Mouse (Mus musculus): ENCODE data around the gene Kcnk4. TPM values are rescaled to one million over a fixed set of nuclear protein-coding genes. Genes with fewer than 3 reads are reported as not detected.

The Kcnk4 gene
- polyA plus RNA-seq, 1 experiment from 2014 or later = 0.46 TPM

- Histone ChIP-seq H3K27ac (no peak overlapping the region), H3K4me2 (ENCODE audit: low read length) (no peak overlapping the region), H3K9me3 (replicated peaks; ENCODE audit: low read length) (peaks cover 5% of the 10 kb centered on the region; the same call in 1 of the 2 replicates), H3K27me3 (ENCODE audit: insufficient read depth, low read length) (no peaks in the 10 kb centered on the region), H3K4me3 (replicated peaks; ENCODE audit: low read depth, low read length) (no peak overlapping the region), H3K36me3 (ENCODE audit: insufficient read depth, low read length) (no peaks in the 10 kb centered on the region), H3K4me1 (replicated peaks; ENCODE audit: insufficient read depth, low read length) (no peaks in the 10 kb centered on the region), H3K9ac (ENCODE audit: low read depth, low read length) (no peak overlapping the region)
- DNase-seq (ENCODE audit: low spot score) (no peak), ATAC-seq (replicated peaks; ENCODE audit: low FRiP score, low read depth) (no peak)
- WGBS = 83% methylated on average over 4 of the region's 4 CpGs
- no peak for TF ChIP-seq CTCF (IDR thresholded peaks at IDR 0.05; ENCODE audit: low read depth)
These were observed 56.4 kb downstream of the Kcnk4 start for GRCm38 (mm10) chr19:6877965-6878364.

GRCm38 (mm10) chr19:6876799-6877198 lies 57.5 kb downstream of the Kcnk4 start:
- Histone ChIP-seq H3K4me2 (ENCODE audit: low read length) (no peak overlapping the region), H3K27me3 (ENCODE audit: insufficient read depth, low read length) (no peaks in the 10 kb centered on the region), H3K4me3 (replicated peaks; ENCODE audit: low read depth, low read length) (no peak overlapping the region), H3K4me1 (replicated peaks; ENCODE audit: insufficient read depth, low read length) (0 out of 2 replicates have a peak, but pooled peaks cover 6% of the 10 kb centered on the region), H3K27ac (no peak overlapping the region), H3K9me3 (replicated peaks; ENCODE audit: low read length) (peaks cover 5% of the 10 kb centered on the region; the same call in 1 of the 2 replicates), H3K9ac (ENCODE audit: low read depth, low read length) (no peak overlapping the region), H3K36me3 (ENCODE audit: insufficient read depth, low read length) (no peaks in the 10 kb centered on the region)
- no peak for TF ChIP-seq CTCF (IDR thresholded peaks at IDR 0.05; ENCODE audit: low read depth)
- no peak for ATAC-seq (replicated peaks; ENCODE audit: low FRiP score, low read depth)
- DNase-seq (ENCODE audit: low spot score) = no peak

GRCm38 (mm10) chr19:6875834-6876233 lies 58.5 kb downstream of the Kcnk4 start:
- 0 out of 2 replicates have a peak, but pooled peaks cover 8% of the 10 kb centered on the region for H3K4me1 ChIP-seq (replicated peaks; ENCODE audit: insufficient read depth, low read length)
- DNase-seq (ENCODE audit: low spot score) (no peak), ATAC-seq (replicated peaks; ENCODE audit: low FRiP score, low read depth) (no peak)
- no peak overlapping the region for H3K27ac ChIP-seq
- peaks cover 4% of the 10 kb centered on the region; the same call in 1 of the 2 replicates for H3K9me3 ChIP-seq (replicated peaks; ENCODE audit: low read length)
- H3K9ac ChIP-seq (ENCODE audit: low read depth, low read length) = no peak overlapping the region
- TF ChIP-seq CTCF (IDR thresholded peaks at IDR 0.05; ENCODE audit: low read depth) = no peak
- H3K4me2 ChIP-seq (ENCODE audit: low read length) = no peak overlapping the region
- no peaks in the 10 kb centered on the region for H3K27me3 ChIP-seq (ENCODE audit: insufficient read depth, low read length)
- H3K4me3 ChIP-seq (replicated peaks; ENCODE audit: low read depth, low read length) = no peak overlapping the region
- H3K36me3 ChIP-seq (ENCODE audit: insufficient read depth, low read length) = no peaks in the 10 kb centered on the region
- 85% methylated on average over 6 of the region's 6 CpGs for WGBS

- no peak for TF ChIP-seq CTCF (IDR thresholded peaks at IDR 0.05; ENCODE audit: low read depth)
- no peak overlapping the region for H3K9ac ChIP-seq (ENCODE audit: low read depth, low read length)
- H3K36me3 ChIP-seq (ENCODE audit: insufficient read depth, low read length) = no peaks in the 10 kb centered on the region
- no peak overlapping the region for H3K27ac ChIP-seq
- 72% methylated on average over 1 of the region's 1 CpGs for WGBS
- no peak for DNase-seq (ENCODE audit: low spot score)
- 0 out of 2 replicates have a peak, but pooled peaks cover 8% of the 10 kb centered on the region for H3K4me1 ChIP-seq (replicated peaks; ENCODE audit: insufficient read depth, low read length)
- no peak overlapping the region for H3K4me3 ChIP-seq (replicated peaks; ENCODE audit: low read depth, low read length)
- H3K9me3 ChIP-seq (replicated peaks; ENCODE audit: low read length) = no peaks in the 10 kb centered on the region
- H3K27me3 ChIP-seq (ENCODE audit: insufficient read depth, low read length) = no peaks in the 10 kb centered on the region
- ATAC-seq (replicated peaks; ENCODE audit: low FRiP score, low read depth) = no peak
- H3K4me2 ChIP-seq (ENCODE audit: low read length) = no peak overlapping the region
These were observed 60.1 kb downstream of the Kcnk4 start for GRCm38 (mm10) chr19:6874257-6874656.

Small RNA genes within 50 kb of the gene (microRNA-seq; reads per million reads assigned to microRNA genes)
- gene Mir6990 = 0.80 reads per million

Other genes with a start within 250 kb of the Kcnk4 start
- 19.6 TPM in 2 replicates for gene Rps6ka4, start 93.9 kb downstream of the Kcnk4 start, polyA plus RNA-seq (2015; fragmentation: Nextera tagmentation; extraction: Ambion mirVana)
- 0.73 and 0.87 TPM in 2 replicates for gene Ccdc88b, start 76.3 kb downstream of the Kcnk4 start, polyA plus RNA-seq (2015; fragmentation: Nextera tagmentation; extraction: Ambion mirVana)
- gene Trmt112, start 24.8 kb downstream of the Kcnk4 start, polyA plus RNA-seq (2015; fragmentation: Nextera tagmentation; extraction: Ambion mirVana) = 137 and 142 TPM in 2 replicates
- 822 and 884 TPM in 2 replicates for gene Prdx5, start 24.4 kb downstream of the Kcnk4 start, polyA plus RNA-seq (2015; fragmentation: Nextera tagmentation; extraction: Ambion mirVana)
- 22.7 and 23.0 TPM in 2 replicates for gene Esrra, start 12.7 kb downstream of the Kcnk4 start, polyA plus RNA-seq (2015; fragmentation: Nextera tagmentation; extraction: Ambion mirVana)
- 3.9 and 4.0 TPM in 2 replicates for gene Catsperz, start 9.1 kb downstream of the Kcnk4 start, polyA plus RNA-seq (2015; fragmentation: Nextera tagmentation; extraction: Ambion mirVana)
- gene Bad, start 7.3 kb upstream of the Kcnk4 start, polyA plus RNA-seq (2015; fragmentation: Nextera tagmentation; extraction: Ambion mirVana) = 75.8 and 76.5 TPM in 2 replicates
- gene Gpr137, start 8.0 kb upstream of the Kcnk4 start, polyA plus RNA-seq (2015; fragmentation: Nextera tagmentation; extraction: Ambion mirVana) = 32.6 and 33.1 TPM in 2 replicates
- 144 and 174 TPM in 2 replicates for gene Ppp1r14b, start 40.5 kb upstream of the Kcnk4 start, polyA plus RNA-seq (2015; fragmentation: Nextera tagmentation; extraction: Ambion mirVana)
- 24.6 and 28.5 TPM in 2 replicates for gene Plcb3, start 42.0 kb upstream of the Kcnk4 start, polyA plus RNA-seq (2015; fragmentation: Nextera tagmentation; extraction: Ambion mirVana)
- 128 and 129 TPM in 2 replicates for gene Fkbp2, start 46.0 kb upstream of the Kcnk4 start, polyA plus RNA-seq (2015; fragmentation: Nextera tagmentation; extraction: Ambion mirVana)
- gene Vegfb, start 53.1 kb upstream of the Kcnk4 start, polyA plus RNA-seq (2015; fragmentation: Nextera tagmentation; extraction: Ambion mirVana) = 52.8 and 56.6 TPM in 2 replicates
- gene Dnajc4, start 58.1 kb upstream of the Kcnk4 start, polyA plus RNA-seq (2015; fragmentation: Nextera tagmentation; extraction: Ambion mirVana) = 30.7 and 32.1 TPM in 2 replicates
- gene Nudt22, start 61.6 kb upstream of the Kcnk4 start, polyA plus RNA-seq (2015; fragmentation: Nextera tagmentation; extraction: Ambion mirVana) = 39.0 and 40.8 TPM in 2 replicates
- gene Trpt1, start 61.6 kb upstream of the Kcnk4 start, polyA plus RNA-seq (2015; fragmentation: Nextera tagmentation; extraction: Ambion mirVana) = 14.5 and 14.7 TPM in 2 replicates
- gene Fermt3, start 85.0 kb upstream of the Kcnk4 start, polyA plus RNA-seq (2015; fragmentation: Nextera tagmentation; extraction: Ambion mirVana) = 3.5 and 4.3 TPM in 2 replicates
- gene Stip1, start 105.5 kb upstream of the Kcnk4 start, polyA plus RNA-seq (2015; fragmentation: Nextera tagmentation; extraction: Ambion mirVana) = 131 and 149 TPM in 2 replicates
- gene Macrod1, start 122.3 kb upstream of the Kcnk4 start, polyA plus RNA-seq (2015; fragmentation: Nextera tagmentation; extraction: Ambion mirVana) = 28.0 and 35.5 TPM in 2 replicates
- gene Flrt1, start 171.2 kb upstream of the Kcnk4 start, polyA plus RNA-seq (2015; fragmentation: Nextera tagmentation; extraction: Ambion mirVana) = 4.8 and 5.1 TPM in 2 replicates